Mouse (Mus musculus) heart, embryonic 12.5 days (tissue): ENCODE measurements around the gene Yju2. TPM values are rescaled to one million over a fixed set of nuclear protein-coding genes. Genes with fewer than 3 reads are reported as not detected.
"Not testable (repeated sequence)": the region's sequence is repeated elsewhere in the genome, so short reads cannot be mapped to it uniquely, and the experiment has no call there.

Source experiments
- ATAC-seq: fragments of 200-750 bp; cut with Nextera tagmentation; 2 replicates; pipeline ENCODE4 v1.8.0; 2017; ENCODE audit warnings: moderate TSS enrichment, moderate library complexity; ENCODE audit not compliant: insufficient number of reproducible peaks, low FRiP score
- H3K27ac ChIP-seq: fragments of 300-500 bp; sonication (generic); 2 replicates; pipeline ENCODE4 v1.5.1; 2016; ENCODE audit warnings: mild to moderate bottlenecking, moderate library complexity; ENCODE audit not compliant: poor library complexity, severe bottlenecking
- H3K27me3 ChIP-seq: fragments of 300-500 bp; sonication (generic); replicated peaks from 2 replicates; pipeline ENCODE4 v1.6.1; 2016; ENCODE audit warnings: mild to moderate bottlenecking, moderate library complexity
- H3K36me3 ChIP-seq: fragments of 300-500 bp; sonication (generic); 2 replicates; pipeline ENCODE4 v1.6.1; 2016; ENCODE audit warnings: mild to moderate bottlenecking, moderate library complexity
- H3K4me1 ChIP-seq: fragments of 300-500 bp; sonication (generic); replicated peaks from 2 replicates; pipeline ENCODE4 v1.6.1; 2016; ENCODE audit warnings: mild to moderate bottlenecking
- H3K4me2 ChIP-seq: fragments of 300-500 bp; sonication (generic); 2 replicates; pipeline ENCODE4 v1.6.1; 2016; ENCODE audit warnings: mild to moderate bottlenecking, moderate library complexity
- H3K4me3 ChIP-seq: fragments of 300-500 bp; sonication (generic); 2 replicates; pipeline ENCODE4 v1.5.1; 2016; ENCODE audit warnings: mild to moderate bottlenecking
- H3K9ac ChIP-seq: fragments of 300-500 bp; sonication (generic); 2 replicates; pipeline ENCODE4 v1.6.1; 2016; ENCODE audit warnings: mild to moderate bottlenecking, moderate library complexity
- H3K9me3 ChIP-seq: fragments of 300-500 bp; sonication (generic); replicated peaks from 2 replicates; pipeline ENCODE4 v1.6.1; 2016; ENCODE audit warnings: mild to moderate bottlenecking, moderate library complexity
- WGBS: fragments of 180-500 bp; shearing (Covaris S2); methylation state at CpG from one replicate; pipeline ENCODE4 v1.1.7; 2016; 5-methylcytosine and 5-hydroxymethylcytosine counted together
- polyA plus RNA-seq: library from polyadenylated mRNA; unstranded; fragments of >200 nt; fragmentation: Nextera tagmentation; extraction: Ambion mirVana; gene quantifications from 2 replicates; pipeline ENCODE4 v1.2.1, GENCODE M21; 2016

Yju2 gene
- polyA plus RNA-seq: 17.4 and 17.5 TPM in 2 replicates

GRCm38 (mm10) chr17:55958918-55959728, at the start of gene Yju2:
Yju2 (plus strand) TSS chr17:55959099.
- peak; percentile 92 for ATAC-seq
- H3K27me3 ChIP-seq: peaks cover 23% of the 10 kb centered on the region
- H3K9me3 ChIP-seq: no peaks in the 10 kb centered on the region
- under 1% methylated on average over 46 of the region's 46 CpGs for WGBS
- peaks cover 22% of the 10 kb centered on the region for H3K36me3 ChIP-seq
- H3K9ac ChIP-seq: peak within 1 kb of the TSS; percentile 72
- H3K4me1 ChIP-seq: peaks cover 26% of the 10 kb centered on the region
- peak within 1 kb of the TSS; percentile 93 for H3K27ac ChIP-seq
- H3K4me3 ChIP-seq: peak within 1 kb of the TSS; percentile 63
- H3K4me2 ChIP-seq: peak within 1 kb of the TSS; percentile 75

GRCm38 (mm10) chr17:55931553-55932502, 27.1 kb upstream of the Yju2 start:
- Histone ChIP-seq H3K27ac (peak overlapping the region; percentile 38), H3K4me2 (peak overlapping the region; percentile 83), H3K4me1 (no peaks in the 10 kb centered on the region), H3K9me3 (peaks cover 23% of the 10 kb centered on the region), H3K9ac (peak overlapping the region; percentile 76), H3K36me3 (no peaks in the 10 kb centered on the region), H3K27me3 (no peaks in the 10 kb centered on the region), H3K4me3 (peak overlapping the region; percentile 57)
- peak; percentile 91 for ATAC-seq
- WGBS: 2% methylated on average over 33 of the region's 33 CpGs

- peak overlapping the region; percentile 57 for H3K4me3 ChIP-seq
- H3K27me3 ChIP-seq: no peaks in the 10 kb centered on the region
- peak overlapping the region; percentile 42 for H3K27ac ChIP-seq
- no peaks in the 10 kb centered on the region for H3K36me3 ChIP-seq
- WGBS: 60% methylated on average over 2 of the region's 2 CpGs
- H3K9me3 ChIP-seq: peaks cover 23% of the 10 kb centered on the region
- H3K4me1 ChIP-seq: no peaks in the 10 kb centered on the region
- 0 out of 2 replicates have a peak, but pooled peaks have one; percentile 26 for ATAC-seq
- H3K9ac ChIP-seq: no peak overlapping the region
- H3K4me2 ChIP-seq: peak overlapping the region; percentile 83
These were observed 26.3 kb upstream of the Yju2 start for GRCm38 (mm10) chr17:55932635-55933034.

DNA sequence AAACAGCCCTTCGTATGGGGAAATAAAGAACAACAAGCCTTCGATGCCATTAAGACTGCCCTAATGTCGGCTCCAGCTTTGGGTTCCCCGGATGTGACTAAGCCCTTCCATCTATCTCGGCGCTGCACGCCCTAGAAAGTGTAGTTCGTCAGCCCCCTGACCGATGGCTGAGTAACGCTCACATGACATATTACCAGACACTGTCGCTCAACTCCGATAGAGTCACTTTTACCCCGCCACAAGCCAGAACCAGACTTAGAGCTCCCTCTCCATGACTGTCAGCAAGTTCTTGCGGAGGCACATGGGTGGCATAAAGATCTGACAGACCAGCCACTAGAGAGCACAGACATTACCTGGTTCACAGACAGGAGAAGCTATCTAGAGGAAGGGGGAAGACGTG, 25.7 kb upstream of the Yju2 start:
- Histone ChIP-seq H3K27me3 (no peaks in the 10 kb centered on the region), H3K36me3 (no peaks in the 10 kb centered on the region; the same call in 1 of the 2 replicates), H3K4me1 (no peaks in the 10 kb centered on the region), H3K4me3 (peak overlapping the region; percentile 57), H3K27ac (0 out of 2 replicates have a peak overlapping the region, but pooled peaks have one; percentile 42), H3K9ac (no peak overlapping the region), H3K4me2 (peak overlapping the region; percentile 83), H3K9me3 (peaks cover 23% of the 10 kb centered on the region)
- peak; percentile 29; the same call in 1 of the 2 replicates for ATAC-seq
- 88% methylated on average over 15 of the region's 15 CpGs for WGBS

DNA sequence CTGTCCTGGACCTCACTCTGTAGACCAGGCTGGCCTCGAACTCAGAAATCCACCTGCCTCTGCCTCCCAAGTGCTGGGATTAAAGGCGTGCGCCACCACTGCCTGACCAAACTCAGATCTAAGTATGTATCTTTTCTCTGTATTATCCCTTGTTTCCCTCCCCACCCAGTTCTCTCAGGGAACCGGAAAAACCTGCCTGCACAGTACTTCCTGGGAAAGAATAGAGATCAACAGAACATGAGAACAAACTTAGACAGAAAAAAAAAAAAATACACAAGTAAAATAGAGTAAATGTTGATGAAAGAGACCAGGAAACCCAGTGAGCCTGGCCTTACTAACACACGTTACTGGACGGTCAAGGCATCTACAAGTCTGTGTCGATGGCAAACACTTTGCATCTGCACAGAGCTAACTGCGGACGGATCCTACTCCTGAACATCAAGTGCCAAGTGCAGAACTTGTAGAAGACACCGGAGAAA, 14.5 kb upstream of the Yju2 start:
- Histone ChIP-seq H3K4me3 (peak overlapping the region; percentile 60), H3K36me3 (peaks cover 19% of the 10 kb centered on the region), H3K4me2 (peak overlapping the region; percentile 85), H3K9ac (peak overlapping the region; percentile 73), H3K27ac (peak overlapping the region; percentile 95)
- not testable (repeated sequence) for H3K9me3 ChIP-seq, H3K4me1 ChIP-seq, H3K27me3 ChIP-seq
- peak; percentile 51; the same call in 1 of the 2 replicates for ATAC-seq
- WGBS: 29% methylated on average over 10 of the region's 10 CpGs

DNA sequence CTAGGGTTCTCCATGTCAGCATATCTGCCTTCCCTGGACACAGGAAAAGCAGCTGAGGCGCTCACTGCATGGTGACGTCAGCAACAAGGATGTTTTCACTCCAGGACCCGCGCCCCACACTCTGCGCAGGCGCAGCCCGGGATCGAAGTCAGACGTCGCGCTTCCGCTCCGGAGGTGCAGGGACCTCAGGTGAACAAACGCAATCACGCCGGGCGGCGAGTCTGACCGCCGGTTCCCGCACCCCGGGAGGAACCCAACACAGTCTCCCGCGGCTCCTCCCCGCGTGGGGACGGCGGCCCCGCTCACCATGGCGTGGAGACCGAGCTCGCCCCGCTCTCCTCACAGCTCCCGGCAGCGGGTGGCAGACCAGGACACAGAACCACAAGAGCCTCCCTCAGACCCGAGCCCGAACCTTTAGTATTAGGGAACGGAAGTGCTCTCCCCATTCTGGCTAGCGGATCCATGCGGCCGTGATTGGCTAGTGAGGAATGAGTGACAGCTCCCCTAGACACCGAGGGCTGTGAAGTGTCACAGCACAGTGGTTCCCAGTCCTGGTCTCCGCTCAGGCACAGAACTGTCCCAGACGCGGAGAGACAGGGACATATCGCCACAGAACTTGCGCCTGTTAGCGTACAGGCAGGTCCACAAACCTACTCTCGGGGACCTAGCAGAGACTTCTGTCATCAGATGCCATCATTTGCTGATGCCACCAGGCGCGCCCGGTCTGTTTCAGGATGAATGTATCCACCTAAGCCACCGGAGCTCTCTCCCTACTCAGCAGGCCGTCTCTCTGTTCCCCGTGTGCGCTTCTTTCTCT, 13.8 kb upstream of the Yju2 start:
- H3K27me3 ChIP-seq, H3K9me3 ChIP-seq, H3K4me1 ChIP-seq: not testable (repeated sequence)
- peak; percentile 97 for ATAC-seq
- under 1% methylated on average over 56 of the region's 56 CpGs for WGBS
- H3K4me3 ChIP-seq: peak overlapping the region; percentile 60
- peak overlapping the region; percentile 95 for H3K27ac ChIP-seq
- peak overlapping the region; percentile 85 for H3K4me2 ChIP-seq
- peaks cover 13% of the 10 kb centered on the region for H3K36me3 ChIP-seq
- peak overlapping the region; percentile 73 for H3K9ac ChIP-seq

DNA sequence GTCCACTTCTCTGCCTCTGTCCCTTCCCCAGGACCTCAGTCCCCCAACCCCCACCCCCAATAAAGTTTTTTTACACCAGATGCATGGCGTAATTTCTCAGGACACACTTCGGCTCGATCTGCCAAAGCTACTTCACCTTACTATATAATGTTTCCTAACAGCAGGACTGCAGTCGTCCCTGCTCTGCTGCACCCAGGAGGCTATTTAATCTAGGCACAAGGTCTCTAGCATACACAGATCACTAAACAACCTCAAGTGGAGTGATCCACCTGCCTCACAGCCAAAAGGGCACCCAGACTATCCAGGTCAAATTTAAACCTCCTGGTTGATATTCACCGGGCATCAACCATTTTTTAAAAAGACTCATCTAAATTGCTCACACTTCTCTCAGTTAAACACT, 13.2 kb upstream of the Yju2 start:
- no peaks in the 10 kb centered on the region for H3K27me3 ChIP-seq
- H3K9ac ChIP-seq: peak overlapping the region; percentile 73
- H3K4me3 ChIP-seq: peak overlapping the region; percentile 60
- 0 out of 2 replicates have a peak, but pooled peaks cover 4% of the 10 kb centered on the region for H3K9me3 ChIP-seq
- ATAC-seq: no peak
- H3K4me1 ChIP-seq: no peaks in the 10 kb centered on the region
- WGBS: 29% methylated on average over 5 of the region's 5 CpGs
- H3K27ac ChIP-seq: peak overlapping the region; percentile 95
- H3K4me2 ChIP-seq: peak overlapping the region; percentile 85
- 0 out of 2 replicates have a peak, but pooled peaks cover 8% of the 10 kb centered on the region for H3K36me3 ChIP-seq

GRCm38 (mm10) chr17:55948647-55949046, 10.3 kb upstream of the Yju2 start:
- no peak overlapping the region for H3K27ac ChIP-seq
- H3K27me3 ChIP-seq: peaks cover 15% of the 10 kb centered on the region
- H3K4me3 ChIP-seq: no peak overlapping the region
- ATAC-seq: no peak
- H3K9me3 ChIP-seq: no peaks in the 10 kb centered on the region
- H3K36me3 ChIP-seq: no peaks in the 10 kb centered on the region
- H3K9ac ChIP-seq: no peak overlapping the region
- H3K4me1 ChIP-seq: no peaks in the 10 kb centered on the region
- H3K4me2 ChIP-seq: no peak overlapping the region
- WGBS: 82% methylated on average over 4 of the region's 4 CpGs

DNA sequence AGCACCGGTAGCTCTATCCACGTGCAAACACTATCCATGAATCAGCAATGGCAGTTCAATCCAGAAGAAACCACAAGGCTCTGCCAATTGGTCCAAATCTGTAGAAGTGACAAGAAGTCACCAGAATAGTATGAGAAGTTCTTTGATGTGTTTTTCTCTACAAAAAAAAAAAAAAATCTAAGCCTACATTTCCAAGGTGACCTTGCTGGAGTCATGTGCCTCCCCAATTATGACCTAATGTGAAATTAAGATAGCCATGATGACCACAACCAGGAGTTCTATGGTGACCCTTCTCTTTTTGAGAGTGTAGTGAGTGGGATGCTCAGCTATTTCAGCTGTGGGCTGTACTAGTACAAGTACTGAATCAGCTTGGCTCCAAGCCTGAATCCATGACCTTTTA, 9.5 kb upstream of the Yju2 start, which contains the start of gene Zfp119b:
Gene Zfp119b (minus strand): TSS at position 101 of the 400 bp plus-strand sequence.
- Histone ChIP-seq H3K9ac (no peak within 1 kb of the TSS), H3K9me3 (no peaks in the 10 kb centered on the region), H3K36me3 (no peaks in the 10 kb centered on the region), H3K27me3 (peaks cover 22% of the 10 kb centered on the region), H3K27ac (no peak within 1 kb of the TSS), H3K4me1 (no peaks in the 10 kb centered on the region), H3K4me3 (no peak within 1 kb of the TSS), H3K4me2 (no peak within 1 kb of the TSS)
- 86% methylated on average over 2 of the region's 2 CpGs for WGBS
- ATAC-seq: no peak

DNA sequence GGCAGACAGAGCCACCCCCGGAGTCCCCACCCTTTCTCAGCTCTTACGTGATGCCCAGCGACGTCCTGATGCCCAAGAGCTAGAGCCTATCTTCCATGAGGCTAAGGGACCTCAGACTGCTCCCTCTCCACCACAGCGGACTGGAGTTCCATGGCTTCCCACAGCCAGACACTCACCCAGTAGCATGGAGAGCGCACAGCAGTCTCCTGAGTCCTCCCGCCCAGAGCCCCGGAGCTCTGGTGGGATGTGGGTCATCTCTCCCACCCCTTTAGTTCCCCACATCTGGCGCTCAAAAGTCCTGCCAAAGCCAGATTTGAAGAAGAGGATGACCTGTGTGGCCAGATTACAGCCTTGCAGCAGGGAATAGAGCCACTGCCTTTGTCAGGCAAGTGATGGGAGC, 8.3 kb upstream of the Yju2 start:
- Histone ChIP-seq H3K27me3 (peaks cover 34% of the 10 kb centered on the region), H3K9me3 (no peaks in the 10 kb centered on the region), H3K4me1 (no peaks in the 10 kb centered on the region), H3K4me3 (no peak overlapping the region), H3K4me2 (no peak overlapping the region), H3K36me3 (no peaks in the 10 kb centered on the region), H3K9ac (no peak overlapping the region), H3K27ac (no peak overlapping the region)
- no peak for ATAC-seq
- 66% methylated on average over 9 of the region's 9 CpGs for WGBS
